Mouse (Mus musculus): ENCODE results near the gene Ulk4. TPM values are rescaled to one million over a fixed set of nuclear protein-coding genes. Genes with fewer than 3 reads are reported as not detected.

Gene Ulk4
- total RNA-seq, 1 experiment from 2014 or later: 1.1 TPM

DNA sequence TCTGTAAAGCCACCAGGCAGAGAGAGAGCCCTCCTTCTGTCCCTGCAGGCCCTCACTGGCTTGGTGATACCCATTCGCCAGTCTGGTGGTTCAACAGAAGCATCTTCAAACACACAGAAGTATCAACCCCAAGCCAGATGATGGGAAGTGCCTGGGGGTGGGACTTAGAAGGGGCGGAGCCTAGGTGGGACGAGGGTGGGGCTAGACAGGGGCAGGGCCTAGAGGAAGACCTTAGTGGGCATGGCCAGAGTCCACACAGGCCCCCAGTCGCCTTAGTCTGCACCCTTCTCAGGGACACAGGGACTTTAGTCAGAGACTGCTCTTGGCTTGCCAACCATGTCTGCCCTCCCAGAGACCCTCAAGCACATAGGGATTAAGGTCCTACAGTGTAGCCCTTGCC, 265.5 kb downstream of the Ulk4 start:
- no peak for ATAC-seq (replicated peaks; ENCODE audit: insufficient number of reproducible peaks, low FRiP score, low TSS enrichment, poor library complexity, severe bottlenecking)

DNA sequence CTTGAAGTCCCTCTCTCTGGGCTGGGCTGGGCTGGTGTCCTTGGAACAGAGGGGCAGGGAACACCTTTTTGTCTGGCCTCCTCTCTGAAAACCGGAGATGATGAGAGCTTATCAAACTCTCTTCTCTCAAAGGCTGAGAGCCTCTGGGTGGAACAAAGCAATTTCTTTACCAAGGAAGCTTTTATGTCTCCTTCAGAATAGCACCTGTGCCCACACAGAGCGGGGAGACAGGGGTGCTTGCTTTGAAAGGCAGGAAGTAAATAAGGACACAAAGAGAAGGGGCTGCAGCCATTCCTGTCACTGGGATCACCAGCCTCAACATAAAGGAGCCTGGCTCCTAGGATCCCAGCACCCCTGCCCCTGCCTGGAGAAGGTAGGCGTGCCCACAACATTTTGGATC, 266.5 kb downstream of the Ulk4 start:
- no peak for ATAC-seq (replicated peaks; ENCODE audit: insufficient number of reproducible peaks, low FRiP score, low TSS enrichment, poor library complexity, severe bottlenecking)

DNA sequence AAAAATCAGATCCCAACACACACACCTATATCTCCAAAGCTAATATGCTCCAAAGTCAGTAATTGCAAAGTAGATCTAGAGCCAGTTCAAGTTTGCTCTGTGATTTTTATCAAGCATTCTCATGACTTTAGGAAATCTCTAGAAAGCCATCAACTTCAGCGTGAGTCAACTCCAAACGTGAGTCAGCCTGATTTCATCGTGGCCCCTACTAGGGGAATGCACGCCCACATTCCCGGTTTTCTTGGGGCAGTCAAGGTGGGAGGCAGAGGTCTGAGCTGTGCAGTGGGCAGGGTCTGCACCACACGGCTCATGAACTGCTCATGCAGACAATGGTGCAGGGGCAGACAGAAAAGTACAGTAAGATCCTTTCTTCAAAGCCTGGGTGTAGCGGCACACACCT, 271.0 kb downstream of the Ulk4 start:
- ATAC-seq (replicated peaks; ENCODE audit: insufficient number of reproducible peaks, low FRiP score, low TSS enrichment, poor library complexity, severe bottlenecking): no peak

GRCm38 (mm10) chr9:121001681-121002540, 275.1 kb downstream of the Ulk4 start:
- ATAC-seq (replicated peaks; ENCODE audit: insufficient number of reproducible peaks, low FRiP score, low TSS enrichment, poor library complexity, severe bottlenecking): no peak

GRCm38 (mm10) chr9:121000641-121001320, 276.2 kb downstream of the Ulk4 start:
- ATAC-seq (replicated peaks; ENCODE audit: insufficient number of reproducible peaks, low FRiP score, low TSS enrichment, poor library complexity, severe bottlenecking): no peak

GRCm38 (mm10) chr9:120998696-120999095, 278.3 kb downstream of the Ulk4 start:
- no peak for ATAC-seq (replicated peaks; ENCODE audit: insufficient number of reproducible peaks, low FRiP score, low TSS enrichment, poor library complexity, severe bottlenecking)

- ATAC-seq (replicated peaks; ENCODE audit: insufficient number of reproducible peaks, low FRiP score, low TSS enrichment, poor library complexity, severe bottlenecking): no peak
Observed at GRCm38 (mm10) chr9:120994223-120995155, 282.5 kb downstream of the Ulk4 start.

GRCm38 (mm10) chr9:120993004-120993403, 284.0 kb downstream of the Ulk4 start:
- ATAC-seq (replicated peaks; ENCODE audit: insufficient number of reproducible peaks, low FRiP score, low TSS enrichment, poor library complexity, severe bottlenecking): no peak

- ATAC-seq (replicated peaks; ENCODE audit: insufficient number of reproducible peaks, low FRiP score, low TSS enrichment, poor library complexity, severe bottlenecking): no peak
Observed at GRCm38 (mm10) chr9:120991801-120992200, 285.2 kb downstream of the Ulk4 start.

GRCm38 (mm10) chr9:120989806-120990700, 286.9 kb downstream of the Ulk4 start:
- no peak for ATAC-seq (replicated peaks; ENCODE audit: insufficient number of reproducible peaks, low FRiP score, low TSS enrichment, poor library complexity, severe bottlenecking)

- no peak for ATAC-seq (replicated peaks; ENCODE audit: insufficient number of reproducible peaks, low FRiP score, low TSS enrichment, poor library complexity, severe bottlenecking)
Observed at GRCm38 (mm10) chr9:120988088-120988487, 288.9 kb downstream of the Ulk4 start.

- ATAC-seq (replicated peaks; ENCODE audit: insufficient number of reproducible peaks, low FRiP score, low TSS enrichment, poor library complexity, severe bottlenecking): no peak
Observed at GRCm38 (mm10) chr9:120986994-120987393, 290.0 kb downstream of the Ulk4 start.

DNA sequence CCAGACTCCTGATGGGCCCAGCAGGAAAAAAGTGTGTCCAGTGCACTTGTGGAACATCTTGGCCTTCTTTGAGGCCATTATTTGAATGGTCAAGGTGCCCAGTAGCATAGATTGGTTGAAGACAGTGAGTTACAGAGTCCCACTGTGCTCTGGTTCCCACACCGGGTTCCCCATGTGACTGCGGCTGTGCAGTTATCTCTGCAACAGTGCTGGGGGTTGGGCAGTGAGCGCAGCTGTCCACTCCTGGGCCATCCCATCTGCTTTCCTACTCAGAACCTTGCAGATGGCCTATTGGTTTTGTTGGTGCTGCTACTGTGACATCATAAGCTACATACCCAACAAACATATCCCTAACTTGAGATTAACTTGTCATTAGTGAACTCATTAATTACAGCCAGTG, 290.7 kb downstream of the Ulk4 start:
- no peak for ATAC-seq (replicated peaks; ENCODE audit: insufficient number of reproducible peaks, low FRiP score, low TSS enrichment, poor library complexity, severe bottlenecking)

DNA sequence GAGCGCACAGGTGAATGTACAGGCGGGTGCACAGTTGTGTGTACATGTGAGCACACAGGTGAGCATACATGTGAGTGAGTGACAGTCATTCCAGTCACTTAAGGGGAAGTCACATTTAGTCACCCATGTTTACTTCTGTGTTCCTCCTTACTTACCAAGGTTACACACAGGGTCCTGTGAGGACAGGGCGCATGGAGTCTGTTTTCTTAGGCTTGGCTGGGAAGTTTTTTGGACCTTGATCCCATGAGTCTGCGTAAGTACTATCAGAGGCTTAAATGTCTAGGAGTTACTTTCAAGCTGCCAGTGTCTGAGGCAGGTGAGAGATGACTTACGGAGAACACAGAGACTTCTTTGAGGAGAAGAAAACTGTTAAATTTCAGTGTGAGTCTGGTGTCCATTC, 291.5 kb downstream of the Ulk4 start:
- no peak for ATAC-seq (replicated peaks; ENCODE audit: insufficient number of reproducible peaks, low FRiP score, low TSS enrichment, poor library complexity, severe bottlenecking)

- ATAC-seq (replicated peaks; ENCODE audit: insufficient number of reproducible peaks, low FRiP score, low TSS enrichment, poor library complexity, severe bottlenecking): no peak
Observed at GRCm38 (mm10) chr9:120985009-120985408, 292.0 kb downstream of the Ulk4 start.

DNA sequence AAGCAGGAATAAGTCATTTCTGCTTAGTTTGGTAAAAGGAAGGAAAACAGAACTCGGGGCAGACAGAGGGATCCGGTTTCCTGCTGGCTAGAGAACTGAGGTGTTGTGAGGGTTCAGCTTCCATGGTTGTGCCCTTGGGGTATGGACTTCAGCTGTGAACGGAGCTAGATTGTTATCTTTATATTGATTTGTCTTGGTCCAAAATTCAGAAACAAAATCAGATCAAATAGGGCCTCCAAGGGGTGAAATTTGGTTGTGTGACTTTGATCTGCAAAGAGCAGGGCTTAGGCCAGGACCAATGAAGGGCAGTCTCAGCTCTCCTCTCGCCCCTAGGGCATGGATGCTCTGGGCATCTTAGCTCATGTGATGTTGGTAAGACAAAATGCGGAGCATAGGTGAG, 292.5 kb downstream of the Ulk4 start:
- no peak for ATAC-seq (replicated peaks; ENCODE audit: insufficient number of reproducible peaks, low FRiP score, low TSS enrichment, poor library complexity, severe bottlenecking)

DNA sequence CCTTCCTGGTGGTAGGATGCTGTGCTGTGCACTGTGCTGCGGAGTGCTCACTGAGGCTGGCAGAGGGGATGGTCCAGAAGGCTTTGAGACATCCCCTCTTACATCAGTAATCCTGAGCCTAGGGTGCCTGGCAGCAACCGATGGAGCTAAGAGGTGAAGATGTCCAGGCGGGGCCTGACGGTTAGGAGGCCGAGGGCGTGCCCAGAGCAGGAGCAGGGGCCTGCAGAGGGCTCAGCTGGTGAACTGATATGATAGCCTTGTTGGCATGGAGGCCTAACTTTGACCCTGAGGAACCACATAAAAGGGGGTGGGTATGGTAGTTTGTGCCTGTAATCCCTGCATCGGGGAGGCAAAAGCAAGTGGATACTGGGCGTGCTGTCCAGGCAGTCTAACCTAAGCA, 293.1 kb downstream of the Ulk4 start:
- ATAC-seq (replicated peaks; ENCODE audit: insufficient number of reproducible peaks, low FRiP score, low TSS enrichment, poor library complexity, severe bottlenecking): no peak

DNA sequence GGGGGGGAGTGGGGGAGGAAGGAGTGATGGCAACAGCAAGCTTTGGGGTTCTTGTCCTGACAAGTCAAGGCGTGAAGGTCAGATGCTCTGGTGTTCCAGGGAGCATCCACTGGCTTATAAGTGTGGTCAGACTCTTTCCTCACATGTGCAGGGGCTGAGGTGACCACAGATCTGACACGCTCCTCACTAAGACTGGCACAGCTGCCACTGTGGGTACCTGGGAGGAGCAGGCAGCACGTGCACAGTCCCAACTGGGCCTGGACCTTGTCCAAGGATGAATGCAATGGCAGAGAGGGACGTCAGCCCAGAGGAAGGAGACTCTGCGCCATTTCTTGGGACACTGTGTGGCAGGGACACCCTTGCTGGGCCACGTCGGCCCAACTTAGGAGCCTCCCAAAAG, 295.2 kb downstream of the Ulk4 start:
- no peak for ATAC-seq (replicated peaks; ENCODE audit: insufficient number of reproducible peaks, low FRiP score, low TSS enrichment, poor library complexity, severe bottlenecking)

Data from monocyte, adult 5-6 weeks (primary cell).